Mouse (Mus musculus) gonadal fat pad, adult 2 months (tissue): Measurements from ENCODE around the gene Jpt2. TPM values are rescaled to one million over a fixed set of nuclear protein-coding genes. Genes with fewer than 3 reads are reported as not detected.
"Not testable (repeated sequence)": the region's sequence is repeated elsewhere in the genome, so short reads cannot be mapped to it uniquely, and the experiment has no call there.

Experiments used
- DNase-seq: peaks from one replicate; pipeline ENCODE4 v3.0.0-alpha.2; 2012; ENCODE audit warnings: low read depth
- polyA plus RNA-seq: library from polyadenylated mRNA; depleted of rRNA; stranded (reverse); fragments of >200 nt; gene quantifications from 2 replicates; pipeline ENCODE4 v1.2.3, GENCODE M21; 2012; rRNA removed

Gene Jpt2
- 40.0 and 54.9 TPM in 2 replicates for polyA plus RNA-seq

DNA sequence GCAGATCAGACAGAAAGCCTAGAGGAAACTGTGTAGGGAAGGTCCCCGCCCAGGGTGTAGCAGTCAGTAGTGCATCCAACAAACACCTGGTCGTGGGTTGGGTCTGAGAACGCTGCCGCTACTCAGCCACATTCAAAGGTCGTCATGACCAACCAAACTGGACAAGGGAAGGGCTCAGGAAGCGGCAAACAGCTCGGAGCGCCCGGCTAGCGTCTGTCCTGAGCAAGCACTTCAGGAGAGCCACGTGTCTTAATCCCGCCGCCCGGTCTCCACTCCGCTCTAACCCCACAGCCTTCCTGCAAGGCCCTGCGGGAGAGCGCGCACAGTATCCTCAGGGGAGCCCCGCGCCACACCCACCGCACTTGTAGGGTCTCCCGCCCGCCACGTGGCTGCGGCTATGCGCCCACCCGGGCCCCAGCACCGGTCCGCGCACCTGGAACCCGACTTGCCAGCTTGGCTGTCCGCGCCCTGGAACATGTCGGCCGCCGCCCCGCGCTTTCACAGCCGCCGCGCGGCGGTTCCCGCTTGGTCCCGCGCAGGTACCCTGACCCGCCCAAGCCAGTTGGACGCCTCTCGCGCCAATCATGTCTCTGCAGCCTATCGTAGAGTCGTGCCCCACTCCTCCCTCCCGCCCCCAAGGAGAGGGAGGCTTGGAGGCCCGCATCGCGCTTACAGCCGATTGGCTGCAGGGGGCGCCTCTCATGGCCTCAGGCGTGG, at the start of gene Jpt2:
TSS of gene Jpt2 (minus strand) at position 555 of the 717 bp plus-strand sequence.
- no peak for DNase-seq

- DNase-seq = no peak
These were observed 47.0 kb upstream of the Jpt2 start for GRCm38 (mm10) chr17:25007480-25007879.

DNA sequence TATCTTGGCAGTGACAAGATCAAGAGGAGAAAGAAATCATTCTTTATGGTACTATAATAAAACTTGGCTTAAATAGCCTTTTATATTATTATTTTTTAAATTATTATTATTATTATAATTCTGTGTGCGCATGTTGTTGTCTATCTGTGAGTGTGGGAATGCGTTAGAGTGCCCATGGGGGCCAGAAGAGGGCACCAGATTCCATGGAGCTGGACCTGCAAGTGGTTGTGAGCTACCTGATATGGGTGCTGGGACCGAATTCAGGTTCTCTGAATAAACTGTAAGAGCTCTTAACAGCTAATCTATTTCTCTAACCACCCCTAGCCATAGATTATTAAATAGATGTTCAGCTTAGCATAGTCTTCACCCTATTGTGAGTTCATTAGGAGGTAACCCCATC, 44.6 kb upstream of the Jpt2 start:
- no peak for DNase-seq

DNA sequence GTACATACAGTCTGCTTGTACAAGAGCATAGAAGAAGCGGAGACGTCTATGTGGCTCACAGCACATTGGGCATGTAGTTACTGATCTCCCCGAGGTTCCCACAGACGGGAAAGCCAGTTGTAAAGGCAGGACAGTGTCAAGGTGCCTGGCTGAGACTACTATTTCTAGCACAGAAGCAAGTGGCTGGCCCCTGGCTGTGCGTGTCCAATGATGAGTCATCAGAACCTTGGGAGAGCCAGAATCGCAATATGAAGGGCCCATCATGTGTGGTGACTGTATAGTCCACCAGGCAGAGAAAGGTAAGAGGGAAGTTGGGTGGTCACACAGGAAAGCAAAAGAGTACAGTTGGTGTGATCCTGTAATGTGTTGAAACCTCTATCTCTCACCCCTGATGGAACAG, 34.2 kb upstream of the Jpt2 start:
- no peak for DNase-seq

GRCm38 (mm10) chr17:24987221-24987620, 26.7 kb upstream of the Jpt2 start:
- DNase-seq = no peak

DNA sequence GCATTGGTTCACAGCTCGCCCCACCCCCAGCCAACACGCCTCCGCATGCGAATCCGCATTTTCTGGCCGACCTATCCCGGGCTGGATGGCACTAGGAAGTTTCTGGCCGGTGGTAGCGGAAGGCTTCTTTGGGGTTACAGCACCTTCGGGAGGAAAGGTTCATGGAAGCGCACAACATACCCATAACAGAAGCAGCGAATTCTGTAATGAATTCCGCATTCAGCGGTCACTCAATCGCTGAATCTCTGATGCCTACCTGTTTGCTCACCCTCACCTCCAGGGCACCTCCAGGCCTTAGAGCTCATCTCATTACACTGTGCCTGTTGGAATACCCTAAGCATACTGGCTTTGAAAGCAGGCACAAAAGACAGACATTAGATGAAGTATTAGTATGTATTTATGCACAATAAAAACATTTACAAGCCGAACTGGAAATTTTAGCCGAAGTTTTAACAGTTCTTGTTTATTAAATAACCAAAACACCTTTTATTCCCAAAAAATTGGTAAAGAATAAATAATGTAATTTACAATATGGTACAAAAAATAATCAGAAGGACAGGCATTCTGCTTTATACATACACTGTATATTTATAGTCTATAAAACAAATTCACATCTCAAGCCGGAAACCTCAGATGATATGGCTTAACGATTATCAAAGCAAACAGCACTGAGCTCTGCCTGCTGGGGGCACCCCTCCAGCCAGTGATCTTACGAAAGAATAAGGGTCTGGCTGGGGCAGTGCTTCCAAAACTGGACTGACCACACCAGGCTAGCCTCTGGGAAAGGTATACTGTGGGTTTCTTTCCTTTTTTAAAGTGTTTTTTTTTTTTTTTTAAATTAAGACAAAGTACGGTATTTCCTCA, 595 bp upstream of the Jpt2 start:
- DNase-seq = no peak

DNA sequence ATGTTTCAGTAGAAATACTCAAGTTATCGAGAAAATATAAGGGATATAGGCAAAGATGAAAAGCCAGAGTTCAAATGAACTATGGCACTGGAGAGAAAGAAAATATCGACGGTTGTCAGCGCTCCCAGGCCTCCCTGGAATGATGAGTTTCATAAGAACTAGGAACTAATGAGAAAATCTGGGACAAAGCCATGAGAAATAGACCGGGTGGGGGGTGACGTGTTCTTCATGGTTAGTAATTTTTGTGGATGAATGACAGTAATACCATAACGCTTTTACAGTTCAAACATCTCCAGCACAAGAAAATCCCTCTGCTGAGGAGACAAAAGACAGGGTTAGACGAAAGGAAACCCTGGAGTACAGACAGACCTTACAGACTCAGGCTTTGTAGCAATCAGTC, 1.1 kb downstream of the Jpt2 start:
- DNase-seq = no peak

GRCm38 (mm10) chr17:24953291-24953690, 7.2 kb downstream of the Jpt2 start:
- no peak for DNase-seq

DNA sequence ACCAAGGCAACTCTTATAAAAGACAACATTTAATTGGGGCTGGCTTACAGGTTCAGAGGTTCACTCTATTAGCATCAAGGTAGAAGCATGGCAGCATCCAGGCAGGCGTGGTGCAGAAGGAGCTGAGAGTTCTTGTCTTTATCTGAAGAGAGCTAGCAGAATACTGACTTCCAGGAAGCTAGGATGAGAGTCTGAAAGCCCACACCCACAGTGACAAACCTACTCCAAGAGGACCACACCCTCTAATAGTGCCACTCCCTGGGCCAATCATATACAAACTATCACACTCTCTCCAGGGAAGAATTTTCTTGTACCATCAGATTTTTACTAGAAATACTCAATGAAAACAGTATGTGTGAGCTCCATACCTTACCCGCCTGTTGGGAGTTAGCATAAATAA, 9.8 kb downstream of the Jpt2 start:
- DNase-seq = no peak

DNA sequence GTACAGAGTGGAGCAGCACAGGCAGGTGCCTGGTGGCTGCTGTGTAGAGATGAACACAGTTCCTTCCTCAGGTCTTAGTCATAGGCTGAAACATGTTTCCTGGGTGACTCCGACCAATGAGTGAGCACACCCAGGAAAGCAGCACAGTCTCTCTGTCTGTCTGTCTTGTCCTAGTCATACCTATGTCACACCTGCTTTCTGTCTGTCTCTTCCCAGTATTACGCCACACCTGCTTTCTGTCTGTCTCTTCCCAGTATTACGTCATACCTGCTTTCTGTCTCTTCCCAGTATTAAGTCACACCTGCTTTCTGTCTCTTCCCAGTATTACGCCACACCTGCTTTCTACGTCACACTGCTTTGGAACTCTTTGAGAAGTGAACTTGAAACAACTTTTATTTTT, 12.3 kb downstream of the Jpt2 start:
- no peak for DNase-seq

DNA sequence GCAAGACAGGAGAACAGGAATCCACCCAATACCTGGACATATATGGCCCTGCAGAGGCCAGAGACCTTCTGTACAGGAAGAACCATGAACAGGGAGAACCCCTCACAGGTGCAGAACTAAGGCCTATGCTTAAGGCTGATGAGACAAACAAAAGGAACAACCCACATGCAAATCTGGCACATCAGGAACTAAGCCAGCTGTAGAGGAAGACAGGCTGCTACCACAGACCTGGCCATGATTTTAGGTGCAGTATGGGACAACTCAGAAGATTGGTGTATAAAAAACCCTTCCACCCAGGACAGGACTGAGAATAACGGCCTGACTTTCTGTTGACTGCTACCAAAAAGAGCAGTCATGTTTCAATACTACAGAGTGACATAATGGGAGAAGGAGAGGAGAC, 16.9 kb downstream of the Jpt2 start:
- not testable (repeated sequence) for DNase-seq

- no peak for DNase-seq
These were observed 17.5 kb downstream of the Jpt2 start for GRCm38 (mm10) chr17:24943036-24943435.

- not testable (repeated sequence) for DNase-seq
These were observed 18.0 kb downstream of the Jpt2 start for GRCm38 (mm10) chr17:24942453-24942852.

GRCm38 (mm10) chr17:24937266-24937665, 23.2 kb downstream of the Jpt2 start:
- DNase-seq = no peak

GRCm38 (mm10) chr17:24936259-24937237, 23.9 kb downstream of the Jpt2 start, which contains the start of gene Mapk8ip3:
TSS of gene Mapk8ip3 (minus strand) at chr17:24936977.
- no peak for DNase-seq

DNA sequence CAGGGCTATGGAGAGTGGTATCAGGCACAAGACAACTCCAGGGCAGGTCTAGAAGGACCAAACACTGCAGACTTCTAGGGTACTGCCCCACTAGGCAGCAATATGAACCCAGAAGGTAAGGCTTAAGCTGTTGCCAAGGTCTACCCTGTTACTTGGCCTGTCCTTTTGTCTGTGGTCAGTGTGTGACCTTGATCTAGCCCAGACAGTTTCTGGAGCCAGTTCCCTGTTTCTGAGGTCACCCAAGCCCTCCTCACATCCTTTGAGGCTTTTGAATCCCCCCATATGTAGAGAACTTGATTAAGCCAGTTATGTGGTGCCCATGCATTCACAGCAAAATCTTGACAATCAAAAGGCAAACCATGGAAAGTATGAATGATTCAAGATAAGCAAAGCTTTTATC, 24.8 kb downstream of the Jpt2 start:
- no peak for DNase-seq

DNA sequence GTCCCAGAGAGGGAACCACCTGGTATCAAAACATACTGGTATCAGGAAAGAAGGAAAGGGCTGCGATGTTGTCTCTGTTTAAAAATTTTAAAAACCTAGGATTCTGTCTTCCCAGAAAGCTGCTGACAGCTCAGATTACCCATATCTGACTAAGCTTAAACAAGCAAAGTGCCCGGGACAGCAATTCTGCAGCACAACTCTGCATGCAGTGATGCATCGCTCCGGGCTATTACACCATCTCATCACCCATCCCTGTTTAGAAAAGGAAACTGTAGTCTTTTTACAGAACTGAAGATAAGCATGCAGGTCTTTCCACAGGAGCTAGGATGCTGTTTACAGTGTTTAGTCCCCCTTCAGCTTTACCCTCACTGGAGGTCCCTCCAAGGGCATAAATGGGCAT, 25.6 kb downstream of the Jpt2 start:
- DNase-seq = no peak

DNA sequence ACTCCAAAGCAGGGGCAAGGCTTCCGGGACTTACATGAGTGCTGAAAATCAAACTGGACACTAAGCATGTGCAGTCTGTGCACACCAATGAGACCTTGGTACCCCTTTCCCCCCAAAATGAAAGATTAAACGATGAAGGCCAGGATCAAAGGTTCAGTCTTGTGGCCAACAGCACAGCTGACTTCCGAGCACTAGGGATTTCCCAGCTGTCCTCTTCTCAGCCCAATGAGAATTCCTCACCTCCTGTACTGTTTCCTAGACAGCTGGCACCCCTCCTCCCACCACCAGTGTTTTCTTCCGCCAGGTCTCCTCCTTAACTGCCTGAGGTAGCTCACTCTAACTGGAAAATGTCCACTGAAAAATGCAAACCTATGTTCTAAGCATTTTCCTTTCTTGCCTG, 27.3 kb downstream of the Jpt2 start:
- no peak for DNase-seq

DNA sequence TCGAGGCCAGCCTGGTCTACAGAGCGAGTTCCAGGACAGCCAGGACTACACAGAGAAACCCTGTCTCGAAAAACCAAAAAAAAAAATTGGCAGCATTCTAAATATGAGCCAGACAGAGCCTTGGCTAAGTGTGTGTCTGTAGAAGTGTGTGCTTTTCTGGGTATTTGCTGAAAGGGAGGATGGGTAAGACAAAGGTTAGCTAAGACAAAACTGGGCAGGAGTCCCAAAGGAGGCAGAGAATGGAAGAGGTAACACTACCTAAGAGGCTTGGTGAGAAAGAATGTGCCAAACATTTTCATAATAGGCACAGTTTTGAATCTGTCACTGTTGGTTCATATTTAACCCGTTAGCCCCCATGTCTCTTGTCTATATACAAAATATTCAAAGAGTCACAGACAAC, 28.1 kb downstream of the Jpt2 start:
- DNase-seq = no peak

- no peak for DNase-seq
These were observed 31.0 kb downstream of the Jpt2 start for GRCm38 (mm10) chr17:24929506-24929905.

DNA sequence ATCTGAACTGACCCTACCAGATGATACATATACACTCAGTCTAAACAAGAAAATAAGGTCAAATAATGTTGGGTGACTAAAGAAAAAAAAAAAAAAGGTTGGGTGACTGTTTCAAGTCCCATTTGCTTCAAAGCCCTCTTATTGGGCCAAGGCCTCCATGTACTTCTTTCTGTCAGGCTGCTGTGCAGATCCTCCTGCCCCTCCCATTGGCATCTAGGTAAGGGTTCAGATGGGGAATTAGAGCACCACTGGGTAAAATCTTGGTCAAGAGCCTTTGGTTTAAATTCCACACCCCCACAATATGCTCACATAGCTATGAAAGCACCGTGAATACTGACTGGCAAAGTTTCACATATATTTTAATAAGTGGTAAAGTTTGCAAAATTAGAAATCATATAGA, 37.2 kb downstream of the Jpt2 start:
- DNase-seq = no peak

DNA sequence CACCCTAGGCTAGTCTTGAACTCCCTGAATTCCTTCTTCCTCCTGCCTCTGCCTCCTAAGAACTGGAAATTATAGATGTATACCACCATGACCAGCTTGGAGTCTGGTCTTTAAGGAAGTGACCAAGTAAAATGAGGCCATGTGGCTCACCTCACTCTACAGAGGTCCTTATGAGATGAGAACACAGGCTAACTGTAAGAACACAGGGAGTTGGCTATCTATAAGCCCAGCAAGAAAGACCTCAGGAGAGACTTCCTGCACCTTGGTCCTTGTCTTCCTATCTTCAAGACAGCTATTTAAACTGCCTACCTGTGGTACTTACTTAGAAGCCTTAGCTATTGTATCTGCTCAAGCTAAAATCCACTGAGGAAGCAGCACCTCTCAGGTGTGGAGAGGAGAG, 46.5 kb downstream of the Jpt2 start:
- DNase-seq = no peak
